Mouse (Mus musculus) brain, embryonic 14.5 days (tissue): ENCODE measurements at regions not wholly inside any gene's neighbourhood (a gene's known extent, or its start where the extent isn't known, plus 50 kb on each side); places are given as distances from the start of the nearest gene placed in this dataset.

Experiments
- CTCF ChIP-seq: fragments of 200-500 bp; IDR thresholded peaks from 2 replicates; pipeline ENCODE4 v1.5.1; 2012; ENCODE audit warnings: inconsistent platforms, mild to moderate bottlenecking, moderate library complexity, borderline replicate concordance; ENCODE audit not compliant: insufficient read depth, insufficient read length; ENCODE audit errors: extremely low read depth
- POLR2A ChIP-seq: fragments of 200-500 bp; IDR thresholded peaks from 2 replicates; pipeline ENCODE4 v1.6.1; 2012; ENCODE audit warnings: mild to moderate bottlenecking, inconsistent platforms, borderline replicate concordance; ENCODE audit not compliant: poor library complexity, insufficient read depth, insufficient read length, severe bottlenecking; ENCODE audit errors: extremely low read depth

- TF ChIP-seq CTCF: no peak
- no peak for TF ChIP-seq POLR2A
Observed at GRCm38 (mm10) chr4:5471891-5472558, 678.9 kb upstream of the Impad1 start.
